Mouse (Mus musculus): Measurements from ENCODE around the gene AI413582.

AI413582 gene

DNA sequence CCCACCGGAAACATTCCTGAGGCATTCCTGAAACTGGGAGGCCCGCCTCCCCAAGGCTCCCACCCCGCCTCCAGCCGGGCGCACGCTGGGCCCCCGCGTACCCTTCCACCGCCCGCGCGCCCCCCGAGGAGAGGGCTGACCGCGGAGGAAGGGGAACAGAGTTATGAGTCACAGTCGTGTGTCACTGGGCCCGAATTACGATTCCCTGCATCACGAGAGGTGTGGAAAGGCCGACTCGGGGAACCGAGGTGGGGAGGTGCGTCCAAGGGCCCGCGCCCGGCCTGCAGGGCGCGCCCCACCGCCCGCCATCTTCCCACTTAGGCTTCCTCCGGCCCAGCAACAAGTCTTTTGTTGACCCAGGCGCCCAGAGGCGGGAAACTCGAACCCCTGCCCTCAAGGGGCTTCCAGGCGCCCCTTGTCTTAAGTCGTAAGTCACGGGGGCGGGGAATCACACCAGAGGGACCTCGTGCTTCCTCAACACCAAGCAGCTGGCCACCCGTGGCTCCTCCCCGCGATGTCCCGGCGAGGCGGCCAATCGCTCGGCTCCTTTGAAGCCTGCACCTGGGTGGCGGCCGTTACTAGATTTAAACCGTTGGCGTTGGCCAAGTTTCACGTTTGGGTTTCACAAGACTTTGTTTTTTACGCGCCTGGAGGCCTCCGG, 9.9 kb downstream of the AI413582 start:
- DNase-seq (ENCODE audit: low spot score in 2 of 2), result peak in 1 of 2 experiments; percentile 69

DNA sequence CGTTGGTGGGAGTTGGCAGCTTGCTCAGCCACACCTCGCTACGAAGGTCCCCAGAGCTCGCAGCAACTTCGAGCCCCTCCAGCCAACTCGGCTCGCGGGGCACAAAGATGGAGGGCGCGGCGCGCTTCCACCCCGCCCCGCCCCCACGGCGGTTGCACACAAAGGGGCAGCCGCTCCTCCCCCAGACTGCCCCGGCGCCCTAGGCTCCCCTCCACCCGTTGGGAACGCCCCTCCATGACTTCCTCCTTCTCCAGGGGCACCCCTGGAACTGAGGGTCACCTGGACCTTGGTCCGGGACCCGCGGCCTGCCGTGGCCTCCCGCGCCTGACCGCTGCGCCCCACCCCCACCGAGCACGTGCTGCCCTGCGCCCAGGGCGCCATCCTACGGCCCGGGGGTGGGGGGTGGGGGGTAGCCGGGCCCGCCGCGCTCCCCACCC, 10.5 kb downstream of the AI413582 start:
- no peak for DNase-seq (ENCODE audit: low spot score in 2 of 2)

DNA sequence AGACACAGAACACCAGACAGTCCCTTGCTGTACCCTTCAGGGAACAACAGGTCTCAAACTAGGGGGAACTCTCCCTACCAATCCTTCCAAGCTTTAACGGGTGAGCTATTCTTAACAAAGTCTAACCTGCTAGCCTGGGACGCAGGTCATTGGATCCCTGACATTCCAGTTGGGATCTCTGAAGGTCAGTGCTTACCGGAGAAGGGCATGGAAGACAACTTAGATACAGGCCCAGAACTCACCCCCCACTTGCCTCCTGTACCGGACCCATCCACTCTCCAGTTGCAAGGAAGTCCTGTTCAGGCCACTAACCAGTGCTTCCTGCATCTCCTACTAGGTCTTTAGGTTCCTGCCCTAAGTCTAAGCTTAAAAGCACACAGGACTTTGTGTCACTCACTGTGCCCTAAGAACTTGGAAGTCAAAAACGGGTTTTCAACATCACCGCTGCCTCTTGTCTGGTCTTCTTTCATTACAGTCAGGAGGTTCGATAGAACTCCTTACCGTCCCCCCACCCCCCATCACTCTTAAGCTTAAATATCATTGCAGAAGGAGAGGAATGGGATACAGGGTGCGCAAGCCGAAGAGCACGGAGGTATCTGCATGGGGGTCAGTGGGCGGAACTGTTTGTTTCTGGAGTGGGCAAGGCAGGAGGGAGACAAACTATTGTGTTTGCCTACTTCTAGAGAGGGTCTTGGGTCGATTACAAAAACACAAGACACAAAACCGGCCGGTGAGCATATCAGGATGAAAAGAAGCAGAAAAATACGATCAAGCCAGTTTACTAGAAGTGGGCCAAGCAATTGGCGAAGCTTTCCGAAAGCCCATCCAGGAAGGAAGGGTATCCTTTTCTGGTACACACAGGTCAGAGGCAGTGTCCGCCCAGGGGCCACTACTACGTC, 11.2 kb downstream of the AI413582 start:
- no peak for DNase-seq (ENCODE audit: low spot score in 2 of 2)

DNA sequence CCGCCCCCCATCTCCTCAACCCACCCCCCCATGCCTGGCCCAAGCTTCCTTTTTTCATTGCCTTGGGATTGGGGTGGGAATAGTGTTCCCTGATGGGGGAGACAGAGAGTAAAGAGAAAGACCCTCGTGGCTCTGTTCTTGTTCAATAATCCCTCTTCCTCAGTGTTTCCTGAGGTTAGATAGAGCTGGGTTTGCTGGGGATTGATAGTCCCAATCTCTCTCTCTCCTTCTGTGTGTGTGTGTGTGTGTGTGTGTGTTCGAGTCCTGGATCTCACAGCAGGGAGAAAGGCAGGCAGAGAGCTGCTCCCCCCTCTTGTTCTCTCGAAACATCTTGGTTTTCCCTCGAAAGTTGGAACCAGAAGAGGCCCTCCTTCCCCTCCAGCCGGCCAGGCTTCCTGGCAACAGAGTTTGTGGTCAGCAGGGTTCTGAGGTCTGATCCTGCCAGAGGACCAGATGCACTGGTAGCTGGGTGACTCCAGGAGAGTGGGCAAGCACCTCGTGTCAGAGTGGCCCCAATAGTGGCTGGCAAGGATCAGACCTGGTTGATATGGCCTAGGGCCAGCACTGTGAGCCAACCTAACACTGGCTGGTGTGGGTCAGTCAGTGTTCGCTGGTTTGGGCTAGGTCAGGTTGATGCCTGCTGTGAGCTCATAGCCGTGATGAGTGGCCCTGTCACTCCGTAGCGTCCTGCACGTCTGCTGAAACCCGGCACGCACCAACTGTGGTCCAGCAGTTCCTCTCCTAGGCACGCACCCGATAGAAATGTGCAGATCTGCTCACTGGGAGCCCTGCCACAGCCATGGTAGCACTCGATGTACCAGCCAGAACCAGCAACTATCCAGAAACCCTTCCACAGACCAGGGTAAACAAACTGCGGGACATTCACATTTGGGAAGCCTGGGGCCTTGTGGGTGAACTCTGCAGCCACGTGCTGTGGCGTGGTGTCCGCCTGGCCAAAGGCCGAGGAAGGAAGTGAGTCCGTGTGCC, 13.0 kb downstream of the AI413582 start:
- no peak for DNase-seq (ENCODE audit: low spot score in 2 of 2)

DNA sequence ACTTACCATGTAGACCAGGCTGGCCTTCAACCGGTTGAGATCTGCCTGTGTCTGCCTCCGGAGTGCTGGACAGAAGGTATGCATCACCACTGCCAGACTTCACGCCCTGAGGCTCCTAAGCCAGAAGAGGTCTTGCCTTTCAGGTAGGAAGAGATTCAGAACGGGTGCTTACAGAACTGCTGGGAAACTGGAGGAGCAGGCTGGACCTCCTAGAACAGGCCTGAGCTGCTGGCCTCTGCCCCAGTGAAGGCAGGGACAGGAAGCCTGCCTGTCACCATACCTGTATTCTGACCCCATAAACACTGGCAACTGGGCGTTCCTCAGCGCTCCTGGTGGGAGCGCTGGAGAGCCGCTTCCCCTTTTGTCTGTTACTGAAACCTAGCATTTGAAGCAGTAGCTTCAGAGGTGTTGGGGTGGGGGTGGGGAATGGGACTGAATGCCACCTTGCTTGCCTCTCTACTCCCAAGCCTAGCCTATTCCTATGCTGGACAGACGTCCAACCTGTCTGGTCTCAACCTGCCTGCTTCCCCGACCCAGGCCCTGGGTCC, 14.1 kb downstream of the AI413582 start:
- no peak for DNase-seq (ENCODE audit: low spot score in 2 of 2)

DNA sequence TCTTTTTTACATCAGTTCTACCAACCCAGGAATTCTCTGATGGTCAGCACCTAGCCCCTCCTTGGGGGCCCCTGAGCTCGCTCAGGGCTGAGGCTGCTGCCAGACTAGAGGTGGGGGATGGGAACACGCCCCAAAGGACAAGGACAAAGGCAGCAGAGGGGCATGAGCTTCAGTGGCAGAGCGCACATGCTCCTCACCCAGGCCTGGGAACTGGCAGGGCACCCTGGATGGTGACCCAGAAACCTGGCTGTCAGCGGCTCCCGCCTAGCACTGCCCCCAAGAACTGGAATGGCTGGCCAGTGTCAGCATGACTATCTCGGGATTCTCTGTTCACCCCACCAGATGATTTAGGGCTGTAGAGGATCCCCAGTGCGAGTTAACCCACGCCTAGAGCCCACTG, 16.3 kb downstream of the AI413582 start:
- no peak for DNase-seq (ENCODE audit: low spot score in 2 of 2)

DNA sequence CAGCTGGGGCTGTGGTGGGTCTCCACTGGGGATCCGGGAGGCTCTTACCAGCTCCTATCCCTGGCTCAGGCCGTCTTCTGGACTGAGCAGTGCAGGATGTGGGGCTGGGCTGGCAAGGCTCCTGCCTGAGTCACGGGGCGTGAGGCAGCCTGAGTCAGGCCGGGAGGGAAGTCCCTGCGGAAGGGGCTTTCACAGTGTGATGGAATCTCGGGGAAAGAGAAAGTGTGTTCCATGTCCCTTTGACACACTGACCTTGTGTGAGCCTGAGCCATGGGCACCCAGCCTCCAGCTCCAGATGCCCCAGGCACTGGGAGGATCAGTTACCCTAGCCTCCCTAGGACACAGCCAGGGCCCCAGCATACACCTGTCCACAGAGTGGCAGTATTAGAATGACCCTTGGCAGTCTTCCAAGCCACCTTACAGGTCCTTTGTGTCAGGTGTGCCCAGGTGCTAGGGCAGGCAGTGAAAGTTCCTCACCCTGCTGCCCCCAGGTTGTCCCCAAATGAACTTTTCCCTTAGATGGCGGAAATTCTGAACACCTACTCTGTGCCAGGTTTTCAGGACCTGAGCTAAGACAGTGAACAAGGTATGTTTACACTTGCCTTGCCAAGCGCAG, 18.2 kb downstream of the AI413582 start:
- peak in 1 of 2 experiments; percentile 31 for DNase-seq (ENCODE audit: low spot score in 2 of 2)

DNA sequence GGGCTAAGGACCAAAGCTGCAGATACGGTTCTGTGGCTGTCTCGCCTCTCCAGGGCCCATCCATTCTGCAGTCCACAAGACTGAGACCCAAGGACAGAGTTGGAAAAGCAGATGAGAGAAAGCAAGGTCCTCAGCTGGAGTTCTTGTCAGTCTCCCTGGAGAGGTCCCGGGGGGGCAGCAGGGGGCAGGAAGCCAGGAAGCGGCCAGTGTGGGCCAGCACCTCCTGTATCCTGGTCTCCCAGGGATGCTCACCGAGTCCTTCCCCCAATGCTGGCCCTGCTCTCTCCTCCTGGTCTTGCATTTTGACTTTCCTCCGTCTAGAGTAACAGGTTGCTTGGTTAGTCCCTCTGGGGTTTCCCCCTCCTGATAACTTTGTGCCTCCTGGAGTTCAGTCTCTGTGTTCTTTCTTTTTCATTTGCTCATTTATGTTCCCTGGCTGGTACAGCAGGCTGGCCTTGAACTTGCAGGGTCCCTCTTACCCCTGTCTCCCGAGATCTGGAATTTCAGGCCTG, 18.9 kb downstream of the AI413582 start:
- no peak for DNase-seq (ENCODE audit: low spot score in 2 of 2)

DNA sequence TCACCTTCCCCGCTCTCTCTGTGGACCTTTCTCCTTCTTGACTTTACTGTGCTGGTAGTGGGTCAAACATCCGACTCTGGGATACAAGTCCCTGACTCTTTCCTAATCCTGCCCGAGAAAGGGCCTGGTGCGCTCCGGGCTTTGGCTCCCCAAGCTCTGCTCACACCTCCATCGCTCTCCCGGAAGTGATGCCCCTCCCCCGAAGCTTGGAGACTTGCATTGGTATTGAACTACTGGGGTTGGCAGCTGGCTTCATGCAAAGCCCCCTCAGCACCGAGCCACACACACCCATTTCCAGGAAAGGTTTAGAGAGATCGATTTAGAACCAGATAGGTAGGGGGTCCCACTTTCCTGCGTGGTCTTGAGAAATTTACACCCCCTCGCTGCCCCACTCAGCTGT, 19.6 kb downstream of the AI413582 start:
- DNase-seq (ENCODE audit: low spot score in 2 of 2), result peak in 1 of 2 experiments; percentile 22

DNA sequence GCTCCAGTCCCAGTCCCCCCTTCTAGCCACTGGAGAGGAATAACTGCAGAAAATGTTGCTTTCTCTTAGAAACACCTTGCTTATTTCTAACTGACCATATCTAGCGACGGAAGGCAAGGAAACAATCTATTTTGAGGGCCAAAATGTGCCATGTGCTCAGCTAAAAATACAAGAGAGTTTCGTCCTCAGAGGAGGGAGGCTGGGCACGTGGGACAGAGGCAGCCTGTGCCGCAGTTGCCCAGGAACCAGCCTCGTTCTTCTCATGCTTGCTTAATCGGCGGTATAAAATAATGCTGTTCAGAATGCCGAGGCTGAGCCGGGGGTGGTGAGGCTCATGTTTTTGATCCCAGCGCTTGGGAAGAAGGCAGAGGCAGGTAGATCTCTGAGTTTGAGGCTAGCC, 21.0 kb downstream of the AI413582 start:
- DNase-seq (ENCODE audit: low spot score in 2 of 2), result peak; percentile 73 to 83

DNA sequence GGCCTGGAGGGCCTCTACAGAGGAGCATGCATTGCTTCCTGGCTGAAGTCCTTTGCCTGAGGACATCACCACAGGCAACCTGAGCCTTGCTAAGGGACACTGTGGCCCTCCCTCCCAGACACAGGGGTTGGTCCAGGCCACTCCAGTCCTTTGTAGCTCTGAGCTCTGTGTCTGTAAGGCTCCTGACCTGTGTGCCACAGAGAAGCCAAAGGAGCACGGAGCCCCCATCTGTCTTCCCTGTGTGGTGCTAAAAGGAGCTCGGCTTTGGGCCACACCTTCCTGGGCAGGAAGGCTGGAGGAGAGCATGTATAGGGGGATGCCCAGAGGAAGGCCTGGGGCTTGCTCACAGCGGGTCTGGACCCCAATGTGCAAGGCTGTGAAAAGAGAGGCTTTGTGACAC, 23.6 kb downstream of the AI413582 start:
- DNase-seq (ENCODE audit: low spot score in 2 of 2), result peak in 1 of 2 experiments; percentile 12

DNA sequence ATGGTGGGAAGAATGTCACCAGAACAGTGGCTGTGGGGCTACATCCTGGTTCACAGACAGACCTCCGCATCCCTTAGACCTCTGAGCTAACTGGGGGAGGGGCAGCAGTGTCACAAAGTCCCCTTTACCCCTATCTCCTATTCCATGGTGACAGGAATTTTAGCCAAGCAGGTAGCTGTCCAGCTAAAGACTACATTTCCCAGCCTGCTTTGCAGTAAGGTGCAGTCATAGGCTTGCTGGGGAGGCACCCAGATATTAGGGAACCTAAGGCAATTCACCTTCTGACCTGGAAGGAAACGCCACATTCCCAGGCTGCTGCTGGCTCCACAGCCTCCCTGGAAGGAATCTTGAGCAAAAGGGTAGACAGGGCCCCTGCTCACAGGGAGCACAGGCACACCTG, 24.3 kb downstream of the AI413582 start:
- DNase-seq (ENCODE audit: low spot score in 2 of 2), result peak in 1 of 2 experiments; percentile 16

DNA sequence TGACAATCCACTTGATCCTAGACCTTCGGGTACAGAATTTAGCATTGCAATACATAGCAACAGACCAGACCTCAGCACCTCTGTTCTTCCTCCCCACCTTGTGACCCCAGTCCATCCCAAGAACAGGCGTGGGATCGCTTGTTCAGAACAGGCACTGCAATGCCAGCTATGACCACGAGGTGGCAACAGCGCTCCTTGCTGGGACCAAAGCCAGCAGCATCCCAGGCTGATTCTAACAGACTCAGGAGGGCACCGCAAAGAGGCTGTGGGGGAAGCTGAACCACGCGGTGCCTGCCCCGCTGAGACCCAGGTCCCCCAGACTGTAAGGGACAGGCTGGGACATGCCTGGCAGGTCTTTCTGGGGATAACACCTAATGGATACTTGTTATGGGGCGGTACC, 30.8 kb downstream of the AI413582 start:
- DNase-seq (ENCODE audit: low spot score in 2 of 2), result peak; percentile 88 to 91

DNA sequence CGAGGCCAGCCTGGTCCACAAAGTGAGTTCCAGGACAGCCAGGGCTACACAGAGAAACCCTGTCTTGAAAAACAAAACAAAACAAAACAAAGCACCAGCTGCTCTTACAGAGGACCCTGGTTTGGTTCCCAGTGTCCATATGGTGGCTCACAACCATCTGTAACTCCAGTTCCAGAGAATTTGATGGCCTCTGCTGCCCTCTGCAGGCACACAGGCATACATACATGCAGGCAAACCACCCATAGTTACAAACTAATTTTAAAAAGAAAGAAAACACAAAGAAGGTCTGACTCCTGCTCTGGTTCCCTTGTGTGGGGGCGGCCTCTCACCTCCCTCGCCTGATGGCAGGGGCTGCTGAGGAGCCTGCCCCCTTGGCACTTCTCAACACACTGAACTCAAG, 32.2 kb downstream of the AI413582 start:
- DNase-seq (ENCODE audit: low spot score in 2 of 2), result no peak

DNA sequence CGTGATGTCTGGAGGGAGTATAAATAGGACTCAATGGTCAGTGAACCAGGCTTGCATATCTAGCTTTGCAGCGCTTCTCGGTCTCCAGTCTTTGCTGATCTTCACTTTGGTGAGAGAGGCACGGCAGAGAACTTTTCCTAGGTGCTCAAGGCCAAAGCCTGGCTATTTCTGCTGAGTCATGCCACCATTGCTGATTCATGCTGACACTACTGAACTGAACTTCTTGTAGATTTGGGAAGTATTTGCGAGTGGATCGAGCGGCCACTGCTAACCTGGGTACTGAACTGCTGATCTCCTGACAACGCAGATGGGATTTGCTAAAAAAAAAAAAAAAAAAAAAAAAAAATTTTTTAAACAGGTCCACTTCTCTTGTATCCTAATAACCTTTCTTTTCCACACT, 33.5 kb downstream of the AI413582 start:
- DNase-seq (ENCODE audit: low spot score in 2 of 2), result no peak

DNA sequence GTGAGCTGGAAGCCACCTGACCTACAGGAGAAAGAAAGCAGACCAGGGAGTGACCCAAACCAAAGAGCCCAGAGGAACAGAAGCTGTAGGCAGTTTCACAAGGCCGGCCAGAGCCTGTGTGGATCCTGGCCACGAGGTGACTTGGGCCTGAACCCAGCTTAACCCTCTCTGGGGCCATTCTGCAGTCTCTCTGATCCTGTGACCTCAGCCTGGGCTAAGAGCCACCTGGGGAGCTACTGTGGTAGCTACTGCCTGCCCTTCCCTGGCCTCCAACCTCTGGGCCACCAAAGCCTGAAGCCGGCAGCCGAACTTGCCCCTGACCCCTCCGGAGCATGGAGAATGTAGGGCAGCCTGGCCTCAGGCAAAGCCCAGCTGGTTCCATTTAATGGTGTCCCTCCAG, 36.8 kb downstream of the AI413582 start:
- DNase-seq (ENCODE audit: low spot score in 2 of 2), result no peak

DNA sequence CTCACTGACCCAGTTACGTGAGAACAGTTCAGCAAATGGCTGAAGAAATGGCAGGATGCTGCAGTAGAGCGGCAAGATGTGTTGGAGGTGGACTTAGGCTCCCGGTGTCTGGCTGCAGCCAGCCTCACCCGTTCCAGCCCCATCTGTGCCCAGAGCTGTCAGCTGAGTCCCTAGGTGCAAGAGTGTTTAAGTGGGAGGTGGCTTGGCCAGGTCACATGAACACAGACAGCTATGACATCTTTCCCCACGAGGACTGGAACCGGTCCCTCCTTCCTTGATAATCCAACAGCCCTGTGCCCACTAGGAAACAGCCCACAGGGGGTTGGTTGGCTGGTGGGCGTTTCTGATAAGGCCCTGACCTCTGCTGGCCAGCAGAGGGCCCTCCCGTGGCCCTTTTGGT, 37.5 kb downstream of the AI413582 start:
- no peak for DNase-seq (ENCODE audit: low spot score in 2 of 2)

DNA sequence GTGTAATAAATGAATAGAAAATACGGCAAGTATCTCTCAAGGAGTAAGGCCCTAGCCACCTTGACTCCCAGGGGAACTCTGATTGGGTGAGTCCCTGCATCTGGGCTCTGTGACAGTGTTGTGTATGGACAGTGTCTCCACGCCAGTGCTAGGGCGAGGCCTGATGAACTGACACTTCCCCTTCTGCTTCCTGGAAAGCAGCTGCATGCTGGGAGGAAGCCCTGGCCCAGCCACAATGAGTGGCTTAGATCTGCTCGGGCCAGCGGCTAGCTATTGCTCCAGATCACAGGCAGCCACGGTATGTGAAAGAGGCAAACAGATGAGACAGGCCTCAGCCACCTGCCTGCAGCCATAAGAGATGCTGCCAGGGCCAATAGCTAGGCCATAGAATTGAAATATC, 38.4 kb downstream of the AI413582 start:
- DNase-seq (ENCODE audit: low spot score in 2 of 2), result no peak

DNA sequence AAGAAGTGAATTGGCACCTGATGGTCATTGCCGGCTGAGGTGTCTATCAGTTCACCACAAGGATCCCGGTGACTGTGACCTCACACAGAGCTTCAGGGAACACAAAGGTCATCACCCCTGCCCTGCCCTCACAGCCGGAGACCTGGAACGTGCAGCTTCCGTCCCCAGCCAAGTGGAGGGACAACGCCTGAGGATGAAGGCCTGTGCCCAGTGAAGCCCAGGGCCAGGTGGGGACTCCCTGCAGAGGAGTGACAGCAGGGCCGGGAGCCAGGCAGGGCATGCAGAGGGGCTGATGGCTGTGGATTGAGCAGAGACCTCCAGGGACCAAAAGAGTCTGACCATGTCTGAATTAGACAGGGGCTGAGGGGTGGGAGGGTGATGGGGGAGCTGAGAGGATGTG, 42.4 kb downstream of the AI413582 start:
- DNase-seq (ENCODE audit: low spot score in 2 of 2), result no peak

DNA sequence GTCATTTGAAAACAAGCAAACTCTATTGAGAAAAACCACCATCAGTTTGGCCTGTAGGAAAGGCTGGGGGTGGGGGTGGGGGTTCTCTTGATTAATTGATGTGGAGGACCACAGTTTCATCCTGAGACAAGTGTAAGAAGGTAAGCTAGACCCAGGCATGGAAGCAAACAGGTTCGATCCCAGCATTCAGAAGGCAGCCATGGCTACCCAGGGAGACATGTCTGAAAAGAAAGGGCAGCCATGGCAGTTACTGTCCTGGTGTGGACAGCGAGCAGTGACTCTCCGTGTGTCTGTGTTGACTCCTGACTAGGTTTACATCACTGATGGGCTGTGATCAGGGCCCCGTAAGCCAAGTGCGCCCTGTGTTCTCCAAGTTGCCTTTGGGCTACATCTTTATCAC, 44.3 kb downstream of the AI413582 start, which contains the start of gene Grm4:
TSS of gene Grm4 (minus strand) at position 101 of the 400 bp plus-strand sequence.
- no peak for DNase-seq (ENCODE audit: low spot score in 2 of 2)

DNA sequence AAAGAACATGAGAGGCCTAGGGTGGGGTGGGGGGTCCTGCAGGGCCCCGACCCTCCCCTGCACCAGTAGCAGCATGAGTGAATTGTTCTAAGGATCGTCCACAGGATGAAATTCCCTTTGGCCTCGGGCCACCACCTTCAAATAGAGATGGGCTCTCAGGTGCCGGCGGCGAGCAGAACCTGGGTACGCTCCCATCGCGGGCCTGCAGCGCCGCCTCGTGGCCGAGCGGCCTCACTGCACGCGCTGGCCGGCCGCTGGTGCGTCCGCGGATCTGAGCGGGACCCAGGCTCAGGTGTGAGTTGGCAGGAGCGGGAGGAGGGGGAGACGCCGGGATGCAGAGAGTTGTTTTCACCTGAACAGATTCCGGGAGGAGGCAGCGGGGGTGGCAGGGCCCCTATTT, 45.0 kb downstream of the AI413582 start:
- DNase-seq (ENCODE audit: low spot score in 2 of 2), result peak; percentile 58 to 69

Measured in right cerebral cortex, postnatal 10 days (tissue).